Mouse (Mus musculus): ENCODE measurements around the gene Heyl.

- TF ChIP-seq CTCF (IDR thresholded peaks at IDR 0.05; ENCODE audit: low read depth, low read length) (no peak), POLR2A (IDR thresholded peaks at IDR 0.05; ENCODE audit: extremely low read depth, insufficient read depth, low read length) (no peak)
These were observed 515 bp upstream of the Heyl start for GRCm38 (mm10) chr4:123232841-123233240.
